Mouse (Mus musculus): ENCODE data around the gene Med9. TPM values are rescaled to one million over a fixed set of nuclear protein-coding genes. Genes with fewer than 3 reads are reported as not detected.

Med9 gene
- polyA plus RNA-seq, 1 experiment from 2014 or later, result 39.4 TPM

DNA sequence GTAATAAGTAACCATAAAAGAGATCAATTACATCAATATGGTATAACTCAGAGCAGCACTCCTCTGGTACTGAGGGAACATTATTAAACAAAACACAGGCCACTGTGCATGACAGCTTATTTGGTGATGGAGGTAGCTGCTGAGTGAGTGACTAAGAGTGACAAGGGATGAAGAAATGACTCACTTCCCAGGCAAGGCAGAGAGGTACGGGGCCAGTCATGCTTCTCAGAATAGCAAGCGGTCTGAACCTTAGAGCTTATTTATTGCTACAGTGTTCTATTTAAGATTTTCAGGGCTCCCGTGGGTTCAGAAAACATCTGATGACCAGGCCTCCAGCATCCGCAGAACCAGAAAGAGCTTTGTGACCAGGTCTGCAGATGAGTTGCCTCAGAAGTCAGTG is 34.3 kb upstream of the Med9 start:
- no peak overlapping the region for H3K4me3 ChIP-seq (ENCODE audit: low read depth, low read length)
- H3K9me3 ChIP-seq (ENCODE audit: control insufficient read depth, low read length), result no peaks in the 10 kb centered on the region
- WGBS, result 79% methylated on average over 4 of the region's 4 CpGs
- no peaks in the 10 kb centered on the region for H3K27me3 ChIP-seq (ENCODE audit: control insufficient read depth, insufficient read depth, low read length)
- H3K36me3 ChIP-seq (ENCODE audit: control insufficient read depth, insufficient read depth, low read length), result no peaks in the 10 kb centered on the region
- ATAC-seq (ENCODE audit: low read depth), result no peak
- no peak overlapping the region for H3K27ac ChIP-seq (ENCODE audit: low read depth, low read length)
- no peak overlapping the region for H3K4me2 ChIP-seq (ENCODE audit: low read depth, low read length)
- H3K4me1 ChIP-seq (ENCODE audit: control insufficient read depth, insufficient read depth, low read length), result no peaks in the 10 kb centered on the region
- H3K9ac ChIP-seq (replicated peaks; ENCODE audit: low read depth, low read length), result no peak overlapping the region

DNA sequence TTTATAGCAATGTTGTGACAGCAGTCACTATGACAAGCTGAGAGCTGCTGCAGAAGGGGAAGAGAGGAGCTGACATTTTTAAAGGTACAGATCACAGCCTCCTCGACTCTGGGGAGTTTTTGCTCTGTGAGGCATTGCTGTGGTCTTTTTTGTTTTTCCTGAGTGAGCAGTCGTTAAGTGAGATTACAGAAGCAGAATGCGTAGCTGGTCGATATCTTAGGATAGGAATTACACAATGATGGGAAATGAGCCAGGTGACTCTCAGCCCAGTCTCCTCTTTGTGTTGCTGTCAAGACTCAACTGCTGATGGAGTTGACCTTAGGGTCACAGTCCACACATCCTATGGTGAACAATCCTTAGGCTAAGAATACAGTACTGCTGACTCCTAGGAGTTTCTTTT is 30.0 kb upstream of the Med9 start:
- WGBS, result 63% methylated on average over 4 of the region's 4 CpGs

DNA sequence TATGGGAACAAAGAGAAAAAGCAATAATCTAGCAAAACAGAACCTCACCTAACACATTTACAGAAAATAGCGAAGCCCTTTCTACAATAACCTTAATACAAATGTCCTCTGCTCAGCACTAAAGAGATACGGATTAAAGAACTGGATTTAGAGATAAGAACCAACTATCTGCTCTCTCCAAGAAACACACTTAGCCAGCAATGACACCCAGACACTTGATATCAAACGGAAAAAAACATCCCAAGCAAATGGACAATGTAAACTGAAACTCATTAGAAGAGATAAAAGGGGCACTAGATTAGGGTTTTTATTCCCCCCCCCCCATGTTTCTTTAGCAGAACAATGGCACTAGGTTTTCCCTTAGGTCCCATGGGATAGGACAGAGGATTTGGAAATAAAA is 28.6 kb upstream of the Med9 start:
- WGBS, result 81% methylated on average over 3 of the region's 3 CpGs
- no peak for ATAC-seq (ENCODE audit: low read depth)
- no peaks in the 10 kb centered on the region for H3K27me3 ChIP-seq (ENCODE audit: control insufficient read depth, insufficient read depth, low read length)
- no peaks in the 10 kb centered on the region for H3K9me3 ChIP-seq (ENCODE audit: control insufficient read depth, low read length)
- no peak overlapping the region for H3K4me2 ChIP-seq (ENCODE audit: low read depth, low read length)
- H3K4me1 ChIP-seq (ENCODE audit: control insufficient read depth, insufficient read depth, low read length), result no peaks in the 10 kb centered on the region
- no peak overlapping the region for H3K9ac ChIP-seq (replicated peaks; ENCODE audit: low read depth, low read length)
- no peak overlapping the region for H3K27ac ChIP-seq (ENCODE audit: low read depth, low read length)
- no peaks in the 10 kb centered on the region for H3K36me3 ChIP-seq (ENCODE audit: control insufficient read depth, insufficient read depth, low read length)
- H3K4me3 ChIP-seq (ENCODE audit: low read depth, low read length), result no peak overlapping the region

More for the DNA sequence above, 30.0 kb upstream of the Med9 start:
- no peak overlapping the region for H3K4me3 ChIP-seq (ENCODE audit: low read depth, low read length)
- H3K9ac ChIP-seq (replicated peaks; ENCODE audit: low read depth, low read length), result no peak overlapping the region
- H3K4me1 ChIP-seq (ENCODE audit: control insufficient read depth, insufficient read depth, low read length), result no peaks in the 10 kb centered on the region
- H3K4me2 ChIP-seq (ENCODE audit: low read depth, low read length), result no peak overlapping the region
- no peaks in the 10 kb centered on the region for H3K9me3 ChIP-seq (ENCODE audit: control insufficient read depth, low read length)
- H3K27ac ChIP-seq (ENCODE audit: low read depth, low read length), result no peak overlapping the region
- no peaks in the 10 kb centered on the region for H3K27me3 ChIP-seq (ENCODE audit: control insufficient read depth, insufficient read depth, low read length)
- no peak for ATAC-seq (ENCODE audit: low read depth)
- no peaks in the 10 kb centered on the region for H3K36me3 ChIP-seq (ENCODE audit: control insufficient read depth, insufficient read depth, low read length)

DNA sequence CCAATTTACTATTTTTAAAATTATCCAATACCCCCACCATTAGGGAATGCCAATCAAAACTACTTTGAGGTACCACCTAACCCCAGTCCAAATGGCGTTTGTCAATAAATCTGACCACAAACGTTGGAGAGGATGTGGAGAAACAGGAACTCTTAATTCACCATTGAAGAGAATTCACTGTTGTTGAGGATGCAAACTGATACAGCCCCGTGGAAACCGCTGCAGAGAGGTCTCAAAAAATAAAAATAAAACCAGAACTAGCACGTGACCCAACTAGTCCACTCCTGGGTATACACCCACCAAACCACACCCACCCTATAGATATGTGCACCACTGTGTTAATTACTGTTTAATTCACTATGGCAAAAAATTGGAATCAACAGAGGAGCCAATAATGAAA is 27.7 kb upstream of the Med9 start:
- no peaks in the 10 kb centered on the region for H3K9me3 ChIP-seq (ENCODE audit: control insufficient read depth, low read length)
- H3K36me3 ChIP-seq (ENCODE audit: control insufficient read depth, insufficient read depth, low read length), result no peaks in the 10 kb centered on the region
- no peak overlapping the region for H3K27ac ChIP-seq (ENCODE audit: low read depth, low read length)
- no peak overlapping the region for H3K4me2 ChIP-seq (ENCODE audit: low read depth, low read length)
- no peaks in the 10 kb centered on the region for H3K27me3 ChIP-seq (ENCODE audit: control insufficient read depth, insufficient read depth, low read length)
- H3K9ac ChIP-seq (replicated peaks; ENCODE audit: low read depth, low read length), result no peak overlapping the region
- no peak for ATAC-seq (ENCODE audit: low read depth)
- no peak overlapping the region for H3K4me3 ChIP-seq (ENCODE audit: low read depth, low read length)
- 79% methylated on average over 5 of the region's 5 CpGs for WGBS
- H3K4me1 ChIP-seq (ENCODE audit: control insufficient read depth, insufficient read depth, low read length), result no peaks in the 10 kb centered on the region

DNA sequence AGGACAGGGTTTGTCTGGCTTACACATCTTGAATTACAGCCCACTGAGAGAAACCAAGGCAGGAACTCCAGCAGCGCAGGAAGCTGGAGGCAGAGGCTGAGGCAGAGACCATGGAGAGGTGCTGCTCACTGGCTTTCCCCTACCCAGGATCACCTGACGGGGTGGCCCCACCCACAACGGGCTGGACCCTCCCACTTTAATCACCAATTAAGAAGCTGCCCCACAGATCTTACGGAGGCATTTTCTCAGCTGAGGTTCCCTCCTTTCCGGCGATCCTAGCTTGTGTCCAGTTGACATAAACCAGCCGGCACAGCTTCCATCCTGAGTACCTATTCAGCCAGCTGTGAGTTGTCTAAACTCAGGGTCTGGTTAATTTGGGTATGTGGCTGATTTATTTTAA is 26.7 kb upstream of the Med9 start:
- Histone ChIP-seq H3K4me1 (ENCODE audit: control insufficient read depth, insufficient read depth, low read length) (no peaks in the 10 kb centered on the region), H3K27me3 (ENCODE audit: control insufficient read depth, insufficient read depth, low read length) (no peaks in the 10 kb centered on the region), H3K36me3 (ENCODE audit: control insufficient read depth, insufficient read depth, low read length) (no peaks in the 10 kb centered on the region), H3K27ac (ENCODE audit: low read depth, low read length) (no peak overlapping the region), H3K9ac (replicated peaks; ENCODE audit: low read depth, low read length) (no peak overlapping the region), H3K4me2 (ENCODE audit: low read depth, low read length) (no peak overlapping the region), H3K4me3 (ENCODE audit: low read depth, low read length) (no peak overlapping the region), H3K9me3 (ENCODE audit: control insufficient read depth, low read length) (no peaks in the 10 kb centered on the region)
- no peak for ATAC-seq (ENCODE audit: low read depth)
- 18% methylated on average over 7 of the region's 7 CpGs for whole genome bisulfite sequencing

DNA sequence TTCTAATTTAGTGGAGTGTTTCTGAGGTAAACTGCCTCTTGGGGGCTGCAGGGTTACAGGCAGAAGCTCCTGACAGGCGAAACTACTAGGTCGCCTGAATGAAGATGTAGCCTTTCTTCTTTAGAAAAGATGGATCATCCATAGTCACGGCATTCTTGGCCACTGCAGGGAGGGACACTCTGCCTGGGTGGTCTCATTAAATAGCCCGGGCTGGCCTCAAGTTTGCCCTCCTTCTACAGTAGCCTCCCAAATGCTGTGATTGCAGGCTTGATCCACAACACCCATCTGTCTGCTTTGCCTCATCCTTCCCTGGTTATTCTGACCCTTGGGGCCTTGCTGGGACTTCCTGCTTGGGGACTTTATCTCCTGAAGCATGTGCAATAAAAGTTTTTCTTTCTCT is 18.0 kb upstream of the Med9 start:
- Histone ChIP-seq H3K9me3 (ENCODE audit: control insufficient read depth, low read length) (no peaks in the 10 kb centered on the region), H3K27ac (ENCODE audit: low read depth, low read length) (no peak overlapping the region), H3K4me1 (ENCODE audit: control insufficient read depth, insufficient read depth, low read length) (no peaks in the 10 kb centered on the region; the same call in 1 of the 2 replicates), H3K27me3 (ENCODE audit: control insufficient read depth, insufficient read depth, low read length) (no peaks in the 10 kb centered on the region), H3K4me2 (ENCODE audit: low read depth, low read length) (no peak overlapping the region), H3K36me3 (ENCODE audit: control insufficient read depth, insufficient read depth, low read length) (no peaks in the 10 kb centered on the region), H3K4me3 (ENCODE audit: low read depth, low read length) (no peak overlapping the region), H3K9ac (replicated peaks; ENCODE audit: low read depth, low read length) (no peak overlapping the region)
- ATAC-seq (ENCODE audit: low read depth), result no peak
- WGBS, result 25% methylated on average over 4 of the region's 4 CpGs

DNA sequence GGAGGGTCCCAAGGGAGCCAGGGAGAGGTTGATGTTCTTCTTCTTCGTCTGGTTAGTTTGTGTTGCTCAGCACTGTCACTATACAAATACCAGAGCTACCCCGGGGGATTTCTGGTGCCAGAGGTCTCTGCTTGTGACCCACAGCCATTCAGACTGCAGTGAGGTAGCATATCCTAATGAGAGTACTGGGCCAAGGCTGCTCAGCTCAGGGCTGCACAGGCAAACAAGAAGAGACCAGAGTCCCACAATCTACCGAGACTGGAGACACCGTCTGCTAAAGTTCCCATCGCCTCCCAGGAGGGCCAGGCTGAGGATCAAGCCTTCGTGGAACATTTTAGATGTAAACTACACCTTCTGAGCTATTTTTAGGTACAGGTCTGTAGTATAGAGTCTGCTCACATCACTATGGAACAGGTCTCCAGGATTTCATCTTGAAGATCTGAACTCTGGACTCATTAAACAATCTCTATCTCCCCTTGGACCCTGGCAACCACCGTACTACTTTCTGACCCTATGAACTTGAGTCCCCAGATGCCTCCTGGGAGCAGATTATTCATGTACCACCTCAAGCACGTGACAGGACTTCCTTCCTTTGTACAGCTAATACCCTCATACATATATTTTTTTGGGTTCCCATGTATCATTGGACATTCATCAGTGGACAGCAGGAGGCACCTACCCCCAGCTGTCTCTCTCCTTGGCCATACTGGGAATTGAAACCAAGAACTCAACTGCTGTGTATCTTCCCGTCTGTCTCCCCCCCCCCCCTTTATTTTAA is 15.3 kb upstream of the Med9 start:
- Histone ChIP-seq H3K27me3 (ENCODE audit: control insufficient read depth, insufficient read depth, low read length) (no peaks in the 10 kb centered on the region), H3K9me3 (ENCODE audit: control insufficient read depth, low read length) (no peaks in the 10 kb centered on the region), H3K4me3 (ENCODE audit: low read depth, low read length) (no peak overlapping the region), H3K27ac (ENCODE audit: low read depth, low read length) (no peak overlapping the region), H3K4me2 (ENCODE audit: low read depth, low read length) (no peak overlapping the region), H3K36me3 (ENCODE audit: control insufficient read depth, insufficient read depth, low read length) (no peaks in the 10 kb centered on the region), H3K4me1 (ENCODE audit: control insufficient read depth, insufficient read depth, low read length) (no peaks in the 10 kb centered on the region; the same call in 1 of the 2 replicates), H3K9ac (replicated peaks; ENCODE audit: low read depth, low read length) (no peak overlapping the region)
- ATAC-seq (ENCODE audit: low read depth), result no peak
- WGBS, result 67% methylated on average over 9 of the region's 9 CpGs

DNA sequence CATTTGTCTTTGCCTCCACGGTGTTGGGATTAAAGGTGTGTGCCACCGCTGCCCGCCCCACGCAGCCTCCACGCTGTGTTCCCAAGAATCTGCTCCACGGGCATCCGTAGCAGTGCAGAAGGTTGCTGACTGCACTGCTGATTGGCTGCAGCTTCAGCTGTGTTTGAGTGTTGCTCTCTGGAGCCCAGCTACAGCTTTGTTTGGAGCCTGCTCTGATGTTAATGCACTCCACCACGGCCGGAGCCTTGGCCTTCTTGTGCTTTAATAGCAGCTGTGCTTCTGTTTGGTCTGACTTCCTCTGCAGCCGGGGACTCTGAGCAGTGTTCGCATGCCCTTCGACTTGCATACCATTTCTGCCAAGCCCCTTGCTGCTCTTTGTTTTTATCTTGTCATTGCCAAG is 14.1 kb upstream of the Med9 start:
- H3K27me3 ChIP-seq (ENCODE audit: control insufficient read depth, insufficient read depth, low read length), result no peaks in the 10 kb centered on the region
- no peak for ATAC-seq (ENCODE audit: low read depth)
- no peak overlapping the region; the same call in 1 of the 2 replicates for H3K9ac ChIP-seq (replicated peaks; ENCODE audit: low read depth, low read length)
- no peaks in the 10 kb centered on the region for H3K9me3 ChIP-seq (ENCODE audit: control insufficient read depth, low read length)
- H3K4me2 ChIP-seq (ENCODE audit: low read depth, low read length), result no peak overlapping the region
- no peak overlapping the region for H3K27ac ChIP-seq (ENCODE audit: low read depth, low read length)
- no peak overlapping the region for H3K4me3 ChIP-seq (ENCODE audit: low read depth, low read length)
- WGBS, result 41% methylated on average over 12 of the region's 12 CpGs
- no peaks in the 10 kb centered on the region for H3K36me3 ChIP-seq (ENCODE audit: control insufficient read depth, insufficient read depth, low read length)
- no peaks in the 10 kb centered on the region; the same call in 1 of the 2 replicates for H3K4me1 ChIP-seq (ENCODE audit: control insufficient read depth, insufficient read depth, low read length)

DNA sequence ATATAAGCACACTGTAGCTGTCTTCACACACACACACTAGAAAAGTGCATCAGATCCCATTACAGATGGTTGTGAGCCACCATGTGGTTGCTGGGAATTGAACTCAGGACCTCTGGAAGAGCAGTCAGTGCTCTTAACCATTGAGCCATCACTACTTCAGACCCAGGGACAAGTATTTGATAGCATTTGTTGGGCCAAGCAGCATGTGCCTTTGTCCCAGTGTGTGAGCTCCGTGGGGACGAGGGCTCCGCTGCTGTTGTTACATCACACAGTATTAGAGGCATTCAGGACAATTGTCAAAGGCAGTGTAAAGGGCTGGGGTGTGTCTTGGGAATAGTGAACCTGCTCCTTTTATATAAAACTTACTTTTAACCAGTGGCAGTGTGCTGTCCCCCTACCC is 11.0 kb upstream of the Med9 start:
- H3K27me3 ChIP-seq (ENCODE audit: control insufficient read depth, insufficient read depth, low read length), result no peaks in the 10 kb centered on the region
- no peak overlapping the region for H3K4me3 ChIP-seq (ENCODE audit: low read depth, low read length)
- no peak overlapping the region for H3K4me2 ChIP-seq (ENCODE audit: low read depth, low read length)
- no peaks in the 10 kb centered on the region for H3K36me3 ChIP-seq (ENCODE audit: control insufficient read depth, insufficient read depth, low read length)
- ATAC-seq (ENCODE audit: low read depth), result no peak
- H3K4me1 ChIP-seq (ENCODE audit: control insufficient read depth, insufficient read depth, low read length), result no peaks in the 10 kb centered on the region; the same call in 1 of the 2 replicates
- no peak overlapping the region for H3K27ac ChIP-seq (ENCODE audit: low read depth, low read length)
- 75% methylated on average over 3 of the region's 3 CpGs for WGBS
- H3K9ac ChIP-seq (replicated peaks; ENCODE audit: low read depth, low read length), result no peak overlapping the region
- H3K9me3 ChIP-seq (ENCODE audit: control insufficient read depth, low read length), result no peaks in the 10 kb centered on the region

All from neural tube, embryonic 14.5 days (tissue).